Mouse (Mus musculus) adipocyte (in vitro differentiated cells): ENCODE results near the gene Epb41l2.

Source experiments
- DNase-seq: peaks from one replicate; pipeline ENCODE4 v3.0.0-alpha.2; 2016; ENCODE audit warnings: low spot score

Gene Epb41l2

GRCm38 (mm10) chr10:25436703-25437401 lies 77.3 kb downstream of the Epb41l2 start:
- DNase-seq: peak; percentile 88

GRCm38 (mm10) chr10:25437586-25438298 lies 78.1 kb downstream of the Epb41l2 start:
- no peak for DNase-seq

GRCm38 (mm10) chr10:25438299-25438680 lies 78.7 kb downstream of the Epb41l2 start:
- no peak for DNase-seq

GRCm38 (mm10) chr10:25439163-25439562 lies 79.6 kb downstream of the Epb41l2 start:
- DNase-seq: peak; percentile 25

GRCm38 (mm10) chr10:25439856-25440255 lies 80.3 kb downstream of the Epb41l2 start:
- DNase-seq: no peak

GRCm38 (mm10) chr10:25441405-25441804 lies 81.8 kb downstream of the Epb41l2 start:
- peak; percentile 34 for DNase-seq

- DNase-seq: no peak
Observed at GRCm38 (mm10) chr10:25443626-25444025, 84.0 kb downstream of the Epb41l2 start.

- DNase-seq: no peak
Observed at GRCm38 (mm10) chr10:25444198-25444783, 84.7 kb downstream of the Epb41l2 start.

- no peak for DNase-seq
Observed at GRCm38 (mm10) chr10:25446953-25447525, 87.4 kb downstream of the Epb41l2 start.

- no peak for DNase-seq
Observed at GRCm38 (mm10) chr10:25448676-25449075, 89.1 kb downstream of the Epb41l2 start.

- DNase-seq: no peak
Observed at GRCm38 (mm10) chr10:25449312-25450020, 89.9 kb downstream of the Epb41l2 start.

- no peak for DNase-seq
Observed at GRCm38 (mm10) chr10:25453150-25453549, 93.6 kb downstream of the Epb41l2 start.

- no peak for DNase-seq
Observed at GRCm38 (mm10) chr10:25453772-25454171, 94.2 kb downstream of the Epb41l2 start.

GRCm38 (mm10) chr10:25457118-25457517 lies 97.5 kb downstream of the Epb41l2 start:
- DNase-seq: no peak

- no peak for DNase-seq
Observed at GRCm38 (mm10) chr10:25457996-25458395, 98.4 kb downstream of the Epb41l2 start.

- no peak for DNase-seq
Observed at GRCm38 (mm10) chr10:25461832-25462231, 102.2 kb downstream of the Epb41l2 start.

GRCm38 (mm10) chr10:25462669-25463068 lies 103.1 kb downstream of the Epb41l2 start:
- no peak for DNase-seq

- DNase-seq: no peak
Observed at GRCm38 (mm10) chr10:25466493-25466892, 106.9 kb downstream of the Epb41l2 start.

- DNase-seq: no peak
Observed at GRCm38 (mm10) chr10:25471944-25472343, 112.3 kb downstream of the Epb41l2 start.

GRCm38 (mm10) chr10:25479716-25480115 lies 120.1 kb downstream of the Epb41l2 start:
- DNase-seq: no peak

- no peak for DNase-seq
Observed at GRCm38 (mm10) chr10:25482791-25483190, 123.2 kb downstream of the Epb41l2 start.

- peak; percentile 76 for DNase-seq
Observed at GRCm38 (mm10) chr10:25488456-25488855, 128.9 kb downstream of the Epb41l2 start.
